Mouse (Mus musculus): Measurements from ENCODE around the gene Vmo1. TPM values are rescaled to one million over a fixed set of nuclear protein-coding genes. Genes with fewer than 3 reads are reported as not detected.

The Vmo1 gene
- total and polyA plus RNA-seq, 2 experiments from 2014 or later = 0.65 TPM; not detected in 1

- no peak overlapping the region for H3K27ac ChIP-seq (ENCODE audit: low read depth, low read length)
Measured at GRCm38 (mm10) chr11:70557545-70557944, 43.1 kb upstream of the Vmo1 start.

GRCm38 (mm10) chr11:70553940-70554339 lies 39.5 kb upstream of the Vmo1 start:
- no peak for DNase-seq (ENCODE audit: low spot score)
- TF ChIP-seq CTCF (IDR thresholded peaks at IDR 0.05) = no peak
- Histone ChIP-seq H3K4me3 (ENCODE audit: low read depth, low read length) (no peak overlapping the region), H3K4me1 (ENCODE audit: insufficient read depth, low read length) (no peaks in the 10 kb centered on the region), H3K27me3 (ENCODE audit: insufficient read depth, low read length) (no peaks in the 10 kb centered on the region), H3K4me2 (ENCODE audit: low read depth, low read length, poor library complexity, severe bottlenecking) (no peak overlapping the region), H3K27ac (ENCODE audit: low read depth, low read length) (no peak overlapping the region), H3K36me3 (ENCODE audit: insufficient read depth, low read length) (peaks cover 21% of the 10 kb centered on the region), H3K9ac (replicated peaks; ENCODE audit: low read length, poor library complexity, severe bottlenecking) (no peak overlapping the region), H3K9me3 (ENCODE audit: low read length) (no peaks in the 10 kb centered on the region)
- no peak for ATAC-seq (ENCODE audit: low FRiP score)
- WGBS = 38% methylated on average over 7 of the region's 7 CpGs

More at GRCm38 (mm10) chr11:70557545-70557944, 43.1 kb upstream of the Vmo1 start:
- no peak overlapping the region for H3K4me2 ChIP-seq (ENCODE audit: low read depth, low read length, poor library complexity, severe bottlenecking)
- H3K4me3 ChIP-seq (ENCODE audit: low read depth, low read length) = no peak overlapping the region
- peaks cover 21% of the 10 kb centered on the region for H3K36me3 ChIP-seq (ENCODE audit: insufficient read depth, low read length)
- H3K27me3 ChIP-seq (ENCODE audit: insufficient read depth, low read length) = no peaks in the 10 kb centered on the region
- H3K4me1 ChIP-seq (ENCODE audit: insufficient read depth, low read length) = no peaks in the 10 kb centered on the region
- H3K9ac ChIP-seq (replicated peaks; ENCODE audit: low read length, poor library complexity, severe bottlenecking) = no peak overlapping the region
- WGBS = 90% methylated on average over 9 of the region's 9 CpGs
- no peak for ATAC-seq (ENCODE audit: low FRiP score)
- no peak for DNase-seq (ENCODE audit: low spot score)
- TF ChIP-seq CTCF (IDR thresholded peaks at IDR 0.05) = no peak; the same call in 1 of the 2 replicates
- H3K9me3 ChIP-seq (ENCODE audit: low read length) = no peaks in the 10 kb centered on the region

GRCm38 (mm10) chr11:70551526-70551925 lies 37.1 kb upstream of the Vmo1 start:
- Histone ChIP-seq H3K27ac (ENCODE audit: low read depth, low read length) (no peak overlapping the region), H3K27me3 (ENCODE audit: insufficient read depth, low read length) (no peaks in the 10 kb centered on the region), H3K4me1 (ENCODE audit: insufficient read depth, low read length) (no peaks in the 10 kb centered on the region), H3K9me3 (ENCODE audit: low read length) (no peaks in the 10 kb centered on the region), H3K9ac (replicated peaks; ENCODE audit: low read length, poor library complexity, severe bottlenecking) (no peak overlapping the region), H3K4me3 (ENCODE audit: low read depth, low read length) (no peak overlapping the region), H3K4me2 (ENCODE audit: low read depth, low read length, poor library complexity, severe bottlenecking) (no peak overlapping the region), H3K36me3 (ENCODE audit: insufficient read depth, low read length) (peaks cover 16% of the 10 kb centered on the region)
- no peak for TF ChIP-seq CTCF (IDR thresholded peaks at IDR 0.05)
- WGBS = 90% methylated on average over 8 of the region's 8 CpGs
- no peak for ATAC-seq (ENCODE audit: low FRiP score)
- no peak for DNase-seq (ENCODE audit: low spot score)

GRCm38 (mm10) chr11:70544496-70544895 lies 30.1 kb upstream of the Vmo1 start:
- 79% methylated on average over 7 of the region's 7 CpGs for WGBS
- H3K36me3 ChIP-seq (ENCODE audit: insufficient read depth, low read length) = no peaks in the 10 kb centered on the region
- H3K9me3 ChIP-seq (ENCODE audit: low read length) = no peaks in the 10 kb centered on the region
- H3K4me1 ChIP-seq (ENCODE audit: insufficient read depth, low read length) = no peaks in the 10 kb centered on the region
- H3K27ac ChIP-seq (ENCODE audit: low read depth, low read length) = no peak overlapping the region
- H3K4me2 ChIP-seq (ENCODE audit: low read depth, low read length, poor library complexity, severe bottlenecking) = no peak overlapping the region
- DNase-seq (ENCODE audit: low spot score) = no peak
- H3K9ac ChIP-seq (replicated peaks; ENCODE audit: low read length, poor library complexity, severe bottlenecking) = no peak overlapping the region
- no peak overlapping the region for H3K4me3 ChIP-seq (ENCODE audit: low read depth, low read length)
- no peak for ATAC-seq (ENCODE audit: low FRiP score)
- no peaks in the 10 kb centered on the region for H3K27me3 ChIP-seq (ENCODE audit: insufficient read depth, low read length)
- no peak for TF ChIP-seq CTCF (IDR thresholded peaks at IDR 0.05)

- H3K27ac ChIP-seq (ENCODE audit: low read depth, low read length) = no peak overlapping the region
- no peak overlapping the region for H3K9ac ChIP-seq (replicated peaks; ENCODE audit: low read length, poor library complexity, severe bottlenecking)
- no peaks in the 10 kb centered on the region for H3K27me3 ChIP-seq (ENCODE audit: insufficient read depth, low read length)
- no peaks in the 10 kb centered on the region for H3K9me3 ChIP-seq (ENCODE audit: low read length)
- H3K4me2 ChIP-seq (ENCODE audit: low read depth, low read length, poor library complexity, severe bottlenecking) = peak overlapping the region; percentile 78
- 69% methylated on average over 5 of the region's 5 CpGs for WGBS
- ATAC-seq (ENCODE audit: low FRiP score) = 0 out of 2 replicates have a peak, but pooled peaks have one; percentile 39
- H3K4me1 ChIP-seq (ENCODE audit: insufficient read depth, low read length) = no peaks in the 10 kb centered on the region
- peak; percentile 66 for DNase-seq (ENCODE audit: low spot score)
- no peaks in the 10 kb centered on the region for H3K36me3 ChIP-seq (ENCODE audit: insufficient read depth, low read length)
- peak overlapping the region; percentile 68; the same call in 1 of the 2 replicates for H3K4me3 ChIP-seq (ENCODE audit: low read depth, low read length)
- TF ChIP-seq CTCF (IDR thresholded peaks at IDR 0.05) = no peak
Measured at GRCm38 (mm10) chr11:70541415-70541814, 27.0 kb upstream of the Vmo1 start.

GRCm38 (mm10) chr11:70540928-70541327 lies 26.5 kb upstream of the Vmo1 start:
- no peak for ATAC-seq (ENCODE audit: low FRiP score)

More at GRCm38 (mm10) chr11:70540928-70541327, 26.5 kb upstream of the Vmo1 start:
- Histone ChIP-seq H3K4me1 (ENCODE audit: insufficient read depth, low read length) (no peaks in the 10 kb centered on the region), H3K9ac (replicated peaks; ENCODE audit: low read length, poor library complexity, severe bottlenecking) (no peak overlapping the region), H3K27me3 (ENCODE audit: insufficient read depth, low read length) (no peaks in the 10 kb centered on the region), H3K27ac (ENCODE audit: low read depth, low read length) (no peak overlapping the region), H3K4me3 (ENCODE audit: low read depth, low read length) (peak overlapping the region; percentile 68), H3K4me2 (ENCODE audit: low read depth, low read length, poor library complexity, severe bottlenecking) (peak overlapping the region; percentile 78), H3K36me3 (ENCODE audit: insufficient read depth, low read length) (no peaks in the 10 kb centered on the region), H3K9me3 (ENCODE audit: low read length) (no peaks in the 10 kb centered on the region)
- no peak for TF ChIP-seq CTCF (IDR thresholded peaks at IDR 0.05)
- no peak for DNase-seq (ENCODE audit: low spot score)
- 81% methylated on average over 7 of the region's 7 CpGs for WGBS

Measured in midbrain, postnatal 0 days (tissue).